Mouse (Mus musculus): ENCODE data around the gene Adora2a. TPM values are rescaled to one million over a fixed set of nuclear protein-coding genes. Genes with fewer than 3 reads are reported as not detected.
A peak's percentile ranks its signal among the peaks of the same experiment; 100 is the strongest.
"Not testable (repeated sequence)": the region's sequence is repeated elsewhere in the genome, so short reads cannot be mapped to it uniquely, and the experiment has no call there.

Adora2a gene
- polyA plus RNA-seq, 1 experiment from 2014 or later, result 3.0 TPM

DNA sequence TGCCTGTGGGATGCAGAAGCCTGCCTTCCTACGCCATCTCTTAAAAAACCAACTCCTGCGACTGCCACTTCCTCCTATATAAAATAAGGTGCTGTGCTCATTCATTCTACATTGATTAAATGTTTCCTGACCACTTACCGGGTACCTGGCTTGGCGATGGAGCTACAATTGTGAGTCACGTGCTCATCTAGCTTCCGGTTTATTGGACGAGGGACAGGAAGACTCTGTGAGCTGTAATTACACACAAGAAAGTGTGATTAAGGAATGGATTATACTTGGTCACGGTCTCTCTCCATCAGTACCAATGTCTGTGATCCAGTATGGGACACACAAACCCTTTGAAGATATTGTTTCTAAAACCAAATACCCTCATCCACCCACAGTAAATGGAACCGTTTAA lies 48.1 kb downstream of the Adora2a start:
- Histone ChIP-seq H3K4me3 (ENCODE audit: low read depth, low read length) (no peak overlapping the region), H3K9ac (ENCODE audit: low read length) (no peak overlapping the region), H3K4me1 (replicated peaks; ENCODE audit: control insufficient read depth, insufficient read depth, low read length) (no peaks in the 10 kb centered on the region; the same call in 1 of the 2 replicates), H3K36me3 (ENCODE audit: control insufficient read depth, insufficient read depth, low read length) (no peaks in the 10 kb centered on the region), H3K27ac (ENCODE audit: low read depth) (no peak overlapping the region), H3K9me3 (ENCODE audit: control insufficient read depth, low read length) (no peaks in the 10 kb centered on the region), H3K27me3 (replicated peaks; ENCODE audit: control insufficient read depth, insufficient read depth, low read length) (no peaks in the 10 kb centered on the region), H3K4me2 (ENCODE audit: low read length) (no peak overlapping the region)
- DNase-seq (ENCODE audit: low spot score) (no peak), ATAC-seq (replicated peaks; ENCODE audit: low FRiP score, low TSS enrichment, low read depth) (no peak; the same call in 1 of the 2 replicates)
- 73% methylated on average over 9 of the region's 9 CpGs for WGBS

GRCm38 (mm10) chr10:75365231-75365633 lies 48.6 kb downstream of the Adora2a start:
- H3K27ac ChIP-seq (ENCODE audit: low read depth), result no peak overlapping the region
- ATAC-seq (replicated peaks; ENCODE audit: low FRiP score, low TSS enrichment, low read depth) (no peak), DNase-seq (ENCODE audit: low spot score) (no peak)
- H3K27me3 ChIP-seq (replicated peaks; ENCODE audit: control insufficient read depth, insufficient read depth, low read length), result no peaks in the 10 kb centered on the region
- no peak overlapping the region for H3K9ac ChIP-seq (ENCODE audit: low read length)
- no peaks in the 10 kb centered on the region; the same call in 1 of the 2 replicates for H3K4me1 ChIP-seq (replicated peaks; ENCODE audit: control insufficient read depth, insufficient read depth, low read length)
- H3K4me2 ChIP-seq (ENCODE audit: low read length), result peak overlapping the region; percentile 23
- H3K36me3 ChIP-seq (ENCODE audit: control insufficient read depth, insufficient read depth, low read length), result no peaks in the 10 kb centered on the region
- 0 out of 2 replicates have a peak overlapping the region, but pooled peaks have one; percentile 21 for H3K4me3 ChIP-seq (ENCODE audit: low read depth, low read length)
- H3K9me3 ChIP-seq (ENCODE audit: control insufficient read depth, low read length), result no peaks in the 10 kb centered on the region
- WGBS, result 47% methylated on average over 6 of the region's 6 CpGs

- H3K4me3 ChIP-seq (ENCODE audit: low read depth, low read length); H3K36me3 ChIP-seq (ENCODE audit: control insufficient read depth, insufficient read depth, low read length); H3K4me2 ChIP-seq (ENCODE audit: low read length); H3K9ac ChIP-seq (ENCODE audit: low read length); H3K27me3 ChIP-seq (replicated peaks; ENCODE audit: control insufficient read depth, insufficient read depth, low read length); H3K9me3 ChIP-seq (ENCODE audit: control insufficient read depth, low read length); DNase-seq (ENCODE audit: low spot score); H3K27ac ChIP-seq (ENCODE audit: low read depth); H3K4me1 ChIP-seq (replicated peaks; ENCODE audit: control insufficient read depth, insufficient read depth, low read length): not testable (repeated sequence)
- 0 out of 2 replicates have a peak, but pooled peaks have one; percentile 36 for ATAC-seq (replicated peaks; ENCODE audit: low FRiP score, low TSS enrichment, low read depth)
- 65% methylated on average over 11 of the region's 19 CpGs for WGBS
Measured at GRCm38 (mm10) chr10:75373655-75374351, 57.1 kb downstream of the Adora2a start.

DNA sequence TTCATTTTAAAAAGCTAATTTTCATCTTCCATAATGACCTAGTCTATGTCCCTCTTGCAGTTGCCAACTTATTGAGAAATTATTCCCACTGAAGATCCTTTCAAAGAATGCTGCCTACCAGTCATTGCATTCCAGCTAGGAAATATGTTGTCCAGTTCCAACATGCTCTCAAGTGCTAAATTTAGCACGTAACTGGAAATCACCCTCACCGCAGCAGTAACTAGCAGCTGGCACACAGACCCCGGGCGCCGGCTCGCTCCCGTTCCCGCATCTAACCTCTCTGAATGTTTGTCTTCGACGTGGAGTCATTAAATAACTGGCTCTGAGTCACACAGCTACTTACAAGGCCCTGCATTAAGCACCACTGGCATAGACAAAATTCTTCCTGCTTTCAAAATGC lies 62.0 kb downstream of the Adora2a start:
- no peaks in the 10 kb centered on the region for H3K4me1 ChIP-seq (replicated peaks; ENCODE audit: control insufficient read depth, insufficient read depth, low read length)
- H3K27ac ChIP-seq (ENCODE audit: low read depth), result no peak overlapping the region
- ATAC-seq (replicated peaks; ENCODE audit: low FRiP score, low TSS enrichment, low read depth) (no peak), DNase-seq (ENCODE audit: low spot score) (no peak)
- no peak overlapping the region for H3K9ac ChIP-seq (ENCODE audit: low read length)
- H3K4me2 ChIP-seq (ENCODE audit: low read length), result no peak overlapping the region
- no peaks in the 10 kb centered on the region for H3K9me3 ChIP-seq (ENCODE audit: control insufficient read depth, low read length)
- no peaks in the 10 kb centered on the region for H3K27me3 ChIP-seq (replicated peaks; ENCODE audit: control insufficient read depth, insufficient read depth, low read length)
- H3K36me3 ChIP-seq (ENCODE audit: control insufficient read depth, insufficient read depth, low read length), result no peaks in the 10 kb centered on the region
- 80% methylated on average over 10 of the region's 10 CpGs for WGBS
- no peak overlapping the region for H3K4me3 ChIP-seq (ENCODE audit: low read depth, low read length)

Other genes with a start within 250 kb of the Adora2a start
- gene Specc1l, start 104.8 kb upstream of the Adora2a start, polyA plus RNA-seq (2014; fragmentation: Nextera tagmentation; extraction: Ambion mirVana), result 24.8 and 25.4 TPM in 2 replicates
- 0.13 and 0.38 TPM in 2 replicates for gene Upb1, start 84.2 kb downstream of the Adora2a start, polyA plus RNA-seq (2014; fragmentation: Nextera tagmentation; extraction: Ambion mirVana)
- gene Snrpd3, start 200.7 kb downstream of the Adora2a start, polyA plus RNA-seq (2014; fragmentation: Nextera tagmentation; extraction: Ambion mirVana), result 167 and 168 TPM in 2 replicates
- 39.9 and 40.4 TPM in 2 replicates for gene Gucd1, start 201.1 kb downstream of the Adora2a start, polyA plus RNA-seq (2014; fragmentation: Nextera tagmentation; extraction: Ambion mirVana)
- 2.3 and 3.0 TPM in 2 replicates for gene Lrrc75b, start 243.5 kb downstream of the Adora2a start, polyA plus RNA-seq (2014; fragmentation: Nextera tagmentation; extraction: Ambion mirVana)
- gene Ggt1, start 244.7 kb downstream of the Adora2a start, polyA plus RNA-seq (2014; fragmentation: Nextera tagmentation; extraction: Ambion mirVana), result 6.7 and 12.4 TPM in 2 replicates

All from intestine, embryonic 14.5 days (tissue).